Mouse (Mus musculus): Measurements from ENCODE around the gene Hfm1. TPM values are rescaled to one million over a fixed set of nuclear protein-coding genes. Genes with fewer than 3 reads are reported as not detected.

Hfm1 gene
- polyA plus RNA-seq, 1 experiment from 2014 or later = 0.03 TPM

- no peaks in the 10 kb centered on the region for H3K27me3 ChIP-seq
- in situ Hi-C loops (cut with MboI; ENCODE audit: low pct_unique_long_range_greater_than_20kb) = loop anchor here (5.0 to 10.0 kb wide), 2 partner anchors 341 to 438 kb away; no protein-coding TSS in a partner anchor
- ChIA-PET POLR2A (no interaction called here), CTCF (interaction anchor here (1.8 kb wide), 1 partner anchor 18 kb away, joined by 6 read pairs; no protein-coding TSS in a partner anchor)
- peak; percentile 60 for ATAC-seq
- DNase-seq (ENCODE audit: low read depth, low spot score) = no peak
- peak; percentile 86 for TF ChIP-seq CTCF (IDR thresholded peaks at IDR 0.05)
These were observed 123.0 kb downstream of the Hfm1 start for GRCm38 (mm10) chr5:106803094-106803493.

- in situ Hi-C loops (cut with MboI; ENCODE audit: low pct_unique_long_range_greater_than_20kb) = loop anchor here (5.0 to 10.0 kb wide), 2 partner anchors 340 to 437 kb away; no protein-coding TSS in a partner anchor
- H3K27me3 ChIP-seq = no peaks in the 10 kb centered on the region
- TF ChIP-seq CTCF (IDR thresholded peaks at IDR 0.05) = peak; percentile 98
- CTCF ChIA-PET = interaction anchor here (0.8 to 1.8 kb wide), 8 partner anchors 9 to 114 kb away, joined by 3 to 6 read pairs (median 4); no protein-coding TSS in a partner anchor
- POLR2A ChIA-PET = no interaction called here
- DNase-seq (ENCODE audit: low read depth, low spot score) (no peak), ATAC-seq (peak; percentile 78)
These were observed 124.0 kb downstream of the Hfm1 start for GRCm38 (mm10) chr5:106801886-106802798.

DNA sequence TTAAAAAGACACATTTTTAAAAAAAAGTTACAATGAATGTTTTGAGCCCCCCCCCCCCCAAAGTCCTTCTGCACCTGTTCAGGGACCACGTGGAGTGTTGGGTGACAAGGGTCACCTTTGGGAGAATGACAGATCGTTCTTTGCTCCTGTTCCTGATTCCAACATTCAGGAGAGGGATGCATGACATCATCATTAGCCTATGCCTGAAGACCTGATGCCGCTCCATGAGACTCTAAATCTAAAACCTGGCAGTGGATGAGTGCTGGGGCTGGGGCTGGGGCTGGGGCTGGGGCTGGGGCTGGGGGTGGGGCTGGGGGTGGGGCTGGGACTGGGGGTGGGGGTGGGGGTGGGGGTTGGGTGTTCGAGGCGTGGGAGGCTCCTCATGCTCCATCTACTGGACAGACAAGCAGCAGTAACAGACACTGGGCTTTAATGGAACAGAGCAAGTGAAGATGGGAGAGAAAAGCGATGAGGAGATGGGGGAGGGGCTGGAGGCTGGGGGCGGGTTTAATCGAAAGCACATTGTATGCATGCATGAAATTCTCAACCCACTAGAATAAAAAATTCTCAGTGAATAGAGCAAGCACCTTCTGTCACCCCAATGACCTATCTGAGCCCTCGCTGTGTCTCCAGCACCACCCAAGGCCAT lies 124.8 kb downstream of the Hfm1 start:
- TF ChIP-seq CTCF (IDR thresholded peaks at IDR 0.05) = no peak
- in situ Hi-C loops (cut with MboI; ENCODE audit: low pct_unique_long_range_greater_than_20kb) = loop anchor here (5.0 to 10.0 kb wide), 2 partner anchors 339 to 437 kb away; no protein-coding TSS in a partner anchor
- H3K27me3 ChIP-seq = no peaks in the 10 kb centered on the region
- ChIA-PET CTCF (interaction anchor here (0.8 to 1.8 kb wide), 4 partner anchors 10 to 113 kb away, joined by 3 to 6 read pairs (median 4); no protein-coding TSS in a partner anchor), POLR2A (no interaction called here)
- DNase-seq (ENCODE audit: low read depth, low spot score) = no peak
- no peak for ATAC-seq

DNA sequence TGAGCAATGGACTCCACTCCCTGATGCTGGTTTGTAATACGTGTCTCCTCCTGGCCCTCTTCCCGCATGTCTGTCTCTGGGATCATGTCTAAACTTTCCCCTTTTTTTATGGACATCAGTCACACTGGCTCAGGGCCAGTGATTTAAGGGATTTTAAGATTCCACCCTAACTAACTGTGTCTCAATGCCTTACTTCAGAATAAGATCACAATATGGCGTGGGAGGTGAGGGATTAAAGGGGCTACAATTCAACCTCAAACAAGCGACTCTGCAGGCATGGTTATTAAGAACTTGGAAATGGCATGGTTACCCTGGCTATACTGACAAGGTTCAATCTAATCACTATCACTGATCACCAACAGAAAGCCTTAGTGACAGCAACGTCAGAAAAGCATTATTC lies 128.2 kb downstream of the Hfm1 start:
- no peak for TF ChIP-seq CTCF (IDR thresholded peaks at IDR 0.05)
- H3K27me3 ChIP-seq = no peaks in the 10 kb centered on the region
- ChIA-PET POLR2A (no interaction called here), CTCF (no interaction called here)
- in situ Hi-C loops (cut with MboI; ENCODE audit: low pct_unique_long_range_greater_than_20kb) = no loop called here
- DNase-seq (ENCODE audit: low read depth, low spot score) (no peak), ATAC-seq (no peak)

DNA sequence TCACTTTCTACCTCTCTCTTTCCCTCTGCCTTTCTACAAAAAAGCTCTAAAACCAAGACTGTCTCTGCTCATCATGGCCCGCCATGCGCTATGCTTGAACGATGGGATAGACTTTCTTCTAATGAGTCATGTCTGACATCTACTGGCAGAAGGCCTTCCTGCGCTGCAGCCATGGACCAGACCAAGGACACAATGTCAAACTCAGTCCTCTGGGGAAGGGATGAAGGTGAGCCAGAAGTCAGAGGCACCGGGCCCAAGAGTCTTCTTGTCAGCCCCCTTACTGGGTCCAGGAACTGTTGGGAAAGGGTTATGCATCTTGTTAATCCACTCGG lies 134.9 kb downstream of the Hfm1 start:
- DNase-seq (ENCODE audit: low read depth, low spot score) = no peak
- in situ Hi-C loops (cut with MboI; ENCODE audit: low pct_unique_long_range_greater_than_20kb) = no loop called here
- ChIA-PET POLR2A (no interaction called here), CTCF (no interaction called here)
- H3K27me3 ChIP-seq = peaks cover 3% of the 10 kb centered on the region
- ATAC-seq = no peak
- TF ChIP-seq CTCF (IDR thresholded peaks at IDR 0.05) = no peak

GRCm38 (mm10) chr5:106790496-106791240 lies 135.5 kb downstream of the Hfm1 start:
- H3K27me3 ChIP-seq = peaks cover 3% of the 10 kb centered on the region
- ChIA-PET CTCF (no interaction called here), POLR2A (interaction anchor here (0.6 kb wide), 1 partner anchor 541 kb away, joined by 3 read pairs; no protein-coding TSS in a partner anchor)
- no peak for TF ChIP-seq CTCF (IDR thresholded peaks at IDR 0.05)
- no peak for DNase-seq (ENCODE audit: low read depth, low spot score)
- in situ Hi-C loops (cut with MboI; ENCODE audit: low pct_unique_long_range_greater_than_20kb) = no loop called here
- no peak for ATAC-seq

Other genes starting within 250 kb of the Hfm1 start
- gene Zfp644, start 229.0 kb downstream of the Hfm1 start, polyA plus RNA-seq (2021) = 33.8 TPM
- gene Cdc7, start 38.0 kb upstream of the Hfm1 start, polyA plus RNA-seq (2021) = 11.7 TPM

All from Patski (cell line).